Mouse (Mus musculus) retina, postnatal 7 days (tissue): ENCODE measurements at regions not wholly inside any gene's neighbourhood (a gene's known extent, or its start where the extent isn't known, plus 50 kb on each side); places are given as distances from the start of the nearest gene placed in this dataset.

Source experiments
- DNase-seq: peaks from one replicate; pipeline ENCODE4 v3.0.0-alpha.2; 2012; ENCODE audit warnings: low read depth, low spot score

DNA sequence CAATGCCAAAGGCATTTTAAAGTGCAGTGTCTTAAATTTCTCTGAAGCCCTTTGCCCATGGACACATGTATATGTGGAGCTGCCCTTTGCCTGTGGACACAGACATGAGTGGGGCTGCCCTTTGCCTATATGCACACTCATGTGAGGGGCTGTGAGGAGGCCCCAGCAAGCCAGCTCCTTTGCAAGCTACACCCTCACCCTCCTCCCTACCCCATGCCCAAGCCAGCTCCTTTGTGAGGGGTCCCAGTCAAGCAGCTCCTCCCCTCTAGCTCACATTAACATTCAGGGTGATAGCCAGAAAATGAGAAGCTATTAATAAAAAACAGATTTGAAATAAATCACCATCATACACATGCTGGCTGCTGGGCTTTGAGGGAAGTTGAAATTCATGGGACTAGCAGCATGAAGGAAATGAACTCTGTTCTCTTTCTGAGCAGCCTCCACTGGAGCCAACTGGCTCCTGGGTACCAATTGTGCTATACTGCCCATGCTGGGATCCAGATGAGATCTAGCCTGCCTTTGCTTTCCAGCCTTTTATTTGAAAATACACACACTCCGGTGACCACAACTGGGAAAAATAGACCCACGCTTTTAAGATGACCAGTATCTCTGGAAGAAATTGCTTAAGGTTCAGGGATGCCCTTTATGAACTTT is 151.4 kb downstream of the Abcc12 start:
- no peak for DNase-seq

DNA sequence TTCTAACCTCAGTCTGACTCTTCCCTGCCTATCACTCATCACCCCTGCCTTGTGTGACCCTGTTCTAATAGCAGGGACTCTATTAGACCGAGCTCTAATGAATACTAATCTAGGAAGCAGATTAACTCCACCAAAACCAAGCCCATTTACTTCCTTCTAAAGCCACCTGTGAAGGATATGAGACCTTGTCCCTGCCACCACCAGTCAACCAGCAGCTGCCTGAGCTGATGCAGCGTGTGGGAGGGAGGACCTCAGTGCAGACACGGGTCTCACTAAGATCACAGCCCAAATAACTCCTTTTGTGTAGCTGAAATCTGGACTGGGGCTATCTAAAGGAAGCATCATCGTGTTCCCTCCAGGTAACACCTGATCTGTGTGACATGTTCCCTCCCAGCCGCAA is 152.4 kb downstream of the Abcc12 start:
- DNase-seq, result no peak

- no peak for DNase-seq
Measured at GRCm38 (mm10) chr8:86426056-86426455, 154.4 kb downstream of the Abcc12 start.

GRCm38 (mm10) chr8:86425382-86425781 is 155.1 kb downstream of the Abcc12 start:
- DNase-seq, result no peak

GRCm38 (mm10) chr8:86419059-86419651 is 161.3 kb downstream of the Abcc12 start:
- DNase-seq, result no peak

- no peak for DNase-seq
Measured at GRCm38 (mm10) chr8:86418414-86418981, 162.0 kb downstream of the Abcc12 start.

DNA sequence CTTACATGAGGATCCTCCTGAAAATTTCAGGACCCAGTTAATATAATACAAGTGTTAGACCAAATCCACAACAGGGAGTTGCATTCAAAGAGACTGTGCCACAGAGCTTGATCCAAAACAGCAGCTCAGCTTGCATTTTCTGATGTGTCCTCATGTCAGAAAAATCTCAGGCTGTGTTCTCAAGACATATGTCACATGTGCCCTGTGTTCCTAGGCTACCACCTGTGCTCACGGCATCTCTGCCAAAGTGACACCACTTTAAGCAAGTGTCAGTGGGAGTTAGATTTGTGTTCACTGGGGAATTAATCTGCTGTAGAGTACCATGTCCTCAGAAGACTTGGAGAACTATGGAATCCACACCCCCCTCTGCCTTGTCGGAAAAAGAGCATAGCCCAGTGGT is 165.3 kb downstream of the Abcc12 start:
- no peak for DNase-seq

DNA sequence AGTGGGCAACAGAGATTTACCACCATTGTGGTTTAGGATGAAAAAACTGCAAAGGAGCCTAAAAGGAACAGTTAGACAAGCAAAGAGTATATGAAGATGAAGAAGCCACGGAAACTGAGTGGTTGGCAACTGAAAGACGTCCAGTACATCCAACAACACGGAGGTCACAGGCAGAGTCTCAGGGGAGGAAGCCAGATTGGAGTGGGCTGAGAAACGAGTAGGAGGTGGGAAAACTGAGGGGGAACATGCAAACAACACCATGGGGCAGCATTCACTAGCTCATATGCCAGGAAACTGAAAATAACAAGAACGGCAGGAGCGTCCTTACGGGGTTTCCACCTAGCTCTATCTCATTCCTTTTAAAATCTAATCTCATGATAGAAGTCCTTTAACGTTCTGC is 169.3 kb downstream of the Abcc12 start:
- DNase-seq, result no peak

- DNase-seq, result no peak
Measured at GRCm38 (mm10) chr8:86406196-86406595, 174.3 kb downstream of the Abcc12 start.

DNA sequence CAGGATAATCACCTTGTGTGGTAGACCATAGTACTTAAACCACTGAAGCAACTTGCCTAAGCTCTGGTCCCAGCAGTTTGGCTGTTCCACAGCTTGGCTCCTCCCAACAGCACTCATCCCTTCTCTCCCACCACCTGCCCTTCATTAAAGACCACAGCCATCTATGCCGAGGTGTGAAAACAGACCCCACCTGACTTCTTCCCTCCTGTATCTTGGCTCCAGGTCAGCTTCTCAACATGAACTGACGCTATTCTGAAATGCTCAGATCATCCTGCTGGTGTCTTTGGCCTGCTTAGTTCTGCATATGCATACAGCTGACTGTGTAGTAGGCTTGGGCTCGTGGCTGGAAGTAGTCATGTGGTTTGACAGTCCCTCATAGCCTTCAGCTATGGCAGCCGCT is 177.1 kb downstream of the Abcc12 start:
- DNase-seq, result no peak

- no peak for DNase-seq
Measured at GRCm38 (mm10) chr8:86401946-86402345, 178.5 kb downstream of the Abcc12 start.

DNA sequence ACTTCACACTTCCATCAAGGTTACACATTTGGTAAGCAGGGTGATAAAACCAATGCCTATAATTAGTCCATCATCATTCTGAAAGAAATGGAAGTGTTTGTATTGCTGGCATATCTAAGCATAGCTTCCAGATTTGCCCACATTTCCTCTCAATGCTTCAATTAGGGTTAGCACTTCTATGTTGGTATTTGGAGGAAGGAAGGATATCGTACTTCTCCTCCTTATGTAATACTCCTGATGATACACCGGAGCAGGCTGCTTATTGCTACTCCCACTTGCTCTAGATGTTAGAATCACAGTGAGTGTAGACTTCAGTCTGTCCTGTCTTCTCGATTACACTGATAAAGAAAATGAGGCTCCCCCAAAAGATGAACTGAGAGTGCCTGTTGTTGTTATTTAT is 185.4 kb downstream of the Abcc12 start:
- no peak for DNase-seq

DNA sequence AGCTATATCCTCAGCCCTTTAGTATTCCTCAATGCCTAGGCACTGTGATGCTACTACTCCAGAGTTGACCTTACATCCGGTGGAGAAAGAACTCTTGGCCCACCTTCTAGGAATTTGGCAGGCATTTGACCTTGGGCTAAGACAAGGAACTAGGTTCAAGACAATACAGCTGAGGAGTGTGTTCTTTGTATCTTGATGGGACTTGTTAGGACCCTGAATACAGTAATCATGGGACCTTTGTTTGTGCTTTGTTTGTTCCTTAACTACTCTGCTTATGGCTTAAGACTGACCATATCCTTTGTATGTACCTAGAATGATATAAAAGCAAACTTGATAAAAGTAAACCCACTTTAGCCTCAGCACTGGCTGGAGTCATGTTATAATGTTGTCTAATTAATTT is 186.7 kb downstream of the Abcc12 start:
- DNase-seq, result no peak

- no peak for DNase-seq
Measured at GRCm38 (mm10) chr8:86393374-86393773, 187.1 kb downstream of the Abcc12 start.

DNA sequence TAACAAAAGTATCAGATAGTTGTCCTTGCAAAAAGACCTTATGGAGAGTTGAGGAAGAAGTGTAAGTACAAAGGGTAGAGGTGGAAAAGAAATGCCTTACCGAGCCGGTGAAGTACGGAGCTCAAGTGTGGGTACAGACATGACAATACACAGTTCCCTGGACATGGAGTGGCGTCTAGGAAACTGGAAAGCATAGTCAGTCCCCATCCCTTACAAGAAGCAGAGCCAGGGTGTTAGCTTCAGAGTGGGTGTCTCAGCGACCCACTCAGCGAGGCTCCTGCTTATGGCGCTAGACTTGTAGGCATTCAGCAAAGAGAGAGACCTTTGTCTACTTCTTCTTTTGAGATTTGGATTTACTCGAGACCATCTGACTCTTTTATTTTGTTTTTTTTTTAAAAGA is 189.8 kb downstream of the Abcc12 start:
- no peak for DNase-seq

DNA sequence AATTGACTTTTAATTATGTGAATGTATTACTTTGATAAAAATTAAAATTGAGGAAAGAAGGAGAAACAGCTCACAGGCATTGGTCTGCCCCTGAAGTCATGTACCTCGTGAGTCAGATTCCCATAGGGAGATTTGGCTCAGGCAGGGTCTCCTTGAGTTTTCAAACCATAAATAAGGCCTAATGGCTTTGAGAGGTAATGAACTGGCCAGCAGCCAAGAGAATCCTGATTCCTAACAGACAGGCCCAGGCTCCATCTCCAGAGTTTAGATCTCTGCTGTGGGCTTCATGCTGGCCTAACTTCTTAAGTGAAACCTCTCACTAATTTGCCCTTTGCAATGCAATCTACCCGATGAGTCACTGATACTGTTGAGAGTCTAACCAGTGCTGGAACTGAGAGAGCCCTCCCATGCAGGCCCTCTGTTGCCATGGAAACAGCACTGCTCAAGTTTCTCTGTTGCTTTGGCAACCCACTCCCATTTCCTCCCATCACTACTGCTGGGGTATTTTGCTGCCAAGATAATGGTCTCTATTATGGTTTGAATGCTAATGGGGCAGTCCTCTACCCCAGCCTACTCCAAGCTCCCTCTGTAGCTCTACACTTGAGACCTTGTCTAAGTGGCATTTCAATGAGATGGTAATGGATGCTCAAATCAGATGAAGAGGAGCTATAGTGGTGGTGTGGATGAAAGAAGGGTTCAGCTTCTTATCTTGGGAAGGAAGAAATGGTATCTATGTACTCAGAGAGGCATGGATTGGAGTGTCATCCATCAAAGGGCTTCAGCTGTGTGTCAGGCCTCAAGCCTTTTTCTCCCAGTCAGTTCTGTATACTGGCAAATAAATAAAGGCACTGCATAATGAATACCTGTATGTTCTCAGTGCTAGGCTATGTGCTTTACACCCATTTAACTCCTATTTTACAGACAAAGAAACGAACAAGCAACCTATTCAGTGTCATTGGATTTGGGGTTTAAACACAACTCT is 190.5 kb downstream of the Abcc12 start:
- DNase-seq, result no peak

- DNase-seq, result no peak
Measured at GRCm38 (mm10) chr8:86385236-86385635, 195.2 kb downstream of the Abcc12 start.

DNA sequence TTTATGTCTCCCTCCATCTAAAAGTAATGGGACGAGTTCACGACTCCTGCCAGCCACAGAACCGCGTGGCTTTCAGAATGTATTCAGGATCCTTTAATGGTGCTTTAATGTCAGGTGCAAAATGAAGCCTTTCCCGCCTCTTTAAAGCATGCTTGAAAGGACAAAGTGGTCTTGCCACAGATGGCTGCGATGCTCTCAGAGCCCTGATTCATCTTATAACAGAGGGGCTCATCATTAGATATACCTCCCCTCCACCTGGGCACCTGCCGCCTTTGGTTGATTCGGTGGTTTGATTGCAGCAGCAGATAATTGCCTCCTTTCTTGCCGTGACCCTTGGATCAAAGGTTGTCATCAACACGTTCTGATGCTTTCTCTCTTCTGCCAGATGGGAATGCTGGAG is 198.5 kb downstream of the Abcc12 start:
- DNase-seq, result no peak

DNA sequence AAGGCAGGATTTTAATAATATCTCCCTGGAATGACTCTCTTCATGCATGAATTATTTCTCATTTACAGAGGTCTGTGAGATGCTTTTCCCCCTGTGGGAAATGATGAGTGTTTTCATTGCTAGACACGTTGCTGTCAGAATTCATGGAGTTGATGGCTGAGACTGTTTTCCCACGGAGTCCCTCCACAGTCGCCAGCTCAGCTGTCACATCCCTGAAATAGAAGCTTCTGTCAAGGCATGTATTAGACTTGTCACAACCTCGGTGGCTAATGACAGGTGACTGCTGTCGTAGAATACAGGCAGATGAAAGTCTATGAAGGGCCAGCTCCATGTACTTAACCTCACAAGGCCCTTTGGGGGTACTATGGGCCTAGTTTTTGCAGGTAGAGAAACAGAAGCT is 212.4 kb downstream of the Abcc12 start:
- DNase-seq, result no peak

- no peak for DNase-seq
Measured at GRCm38 (mm10) chr8:86366636-86367035, 213.8 kb downstream of the Abcc12 start.

- DNase-seq, result no peak
Measured at GRCm38 (mm10) chr8:86365726-86366125, 214.8 kb downstream of the Abcc12 start.

GRCm38 (mm10) chr8:86364898-86365297 is 215.6 kb downstream of the Abcc12 start:
- DNase-seq, result no peak
